Mouse (Mus musculus): ENCODE data around the gene Dnah5. TPM values are rescaled to one million over a fixed set of nuclear protein-coding genes. Genes with fewer than 3 reads are reported as not detected.
A peak's percentile ranks its signal among the peaks of the same experiment; 100 is the strongest.

Dnah5 gene
- polyA plus RNA-seq, 1 experiment from 2014 or later = 0.03 TPM

GRCm38 (mm10) chr15:28315812-28316528 is 112.4 kb downstream of the Dnah5 start:
- no peak overlapping the region for H3K4me3 ChIP-seq (ENCODE audit: low read depth, low read length)
- H3K4me1 ChIP-seq (replicated peaks; ENCODE audit: control insufficient read depth, insufficient read depth, low read length) = no peaks in the 10 kb centered on the region
- 27% methylated on average over 6 of the region's 6 CpGs for WGBS
- H3K9ac ChIP-seq (ENCODE audit: low read length) = no peak overlapping the region
- ATAC-seq (replicated peaks; ENCODE audit: low FRiP score, low TSS enrichment, low read depth) (no peak), DNase-seq (ENCODE audit: low spot score) (peak; percentile 79)
- H3K27ac ChIP-seq (ENCODE audit: low read depth) = no peak overlapping the region
- H3K27me3 ChIP-seq (replicated peaks; ENCODE audit: control insufficient read depth, insufficient read depth, low read length) = no peaks in the 10 kb centered on the region
- no peaks in the 10 kb centered on the region for H3K36me3 ChIP-seq (ENCODE audit: control insufficient read depth, insufficient read depth, low read length)
- H3K9me3 ChIP-seq (ENCODE audit: control insufficient read depth, low read length) = no peaks in the 10 kb centered on the region
- no peak overlapping the region; the same call in 1 of the 2 replicates for H3K4me2 ChIP-seq (ENCODE audit: low read length)

GRCm38 (mm10) chr15:28322533-28322932 is 119.0 kb downstream of the Dnah5 start:
- Histone ChIP-seq H3K27me3 (replicated peaks; ENCODE audit: control insufficient read depth, insufficient read depth, low read length) (no peaks in the 10 kb centered on the region), H3K36me3 (ENCODE audit: control insufficient read depth, insufficient read depth, low read length) (no peaks in the 10 kb centered on the region), H3K27ac (ENCODE audit: low read depth) (no peak overlapping the region), H3K4me1 (replicated peaks; ENCODE audit: control insufficient read depth, insufficient read depth, low read length) (no peaks in the 10 kb centered on the region), H3K4me2 (ENCODE audit: low read length) (no peak overlapping the region), H3K4me3 (ENCODE audit: low read depth, low read length) (no peak overlapping the region), H3K9ac (ENCODE audit: low read length) (no peak overlapping the region), H3K9me3 (ENCODE audit: control insufficient read depth, low read length) (no peaks in the 10 kb centered on the region)
- 90% methylated on average over 7 of the region's 7 CpGs for WGBS
- ATAC-seq (replicated peaks; ENCODE audit: low FRiP score, low TSS enrichment, low read depth) = no peak
- no peak for DNase-seq (ENCODE audit: low spot score)

GRCm38 (mm10) chr15:28326985-28327384 is 123.4 kb downstream of the Dnah5 start:
- no peak for DNase-seq (ENCODE audit: low spot score)
- no peaks in the 10 kb centered on the region for H3K27me3 ChIP-seq (replicated peaks; ENCODE audit: control insufficient read depth, insufficient read depth, low read length)
- no peak overlapping the region for H3K4me3 ChIP-seq (ENCODE audit: low read depth, low read length)
- H3K36me3 ChIP-seq (ENCODE audit: control insufficient read depth, insufficient read depth, low read length) = no peaks in the 10 kb centered on the region
- no peak for ATAC-seq (replicated peaks; ENCODE audit: low FRiP score, low TSS enrichment, low read depth)
- 70% methylated on average over 7 of the region's 7 CpGs for WGBS
- no peak overlapping the region for H3K9ac ChIP-seq (ENCODE audit: low read length)
- no peak overlapping the region for H3K27ac ChIP-seq (ENCODE audit: low read depth)
- no peaks in the 10 kb centered on the region for H3K9me3 ChIP-seq (ENCODE audit: control insufficient read depth, low read length)
- H3K4me2 ChIP-seq (ENCODE audit: low read length) = no peak overlapping the region
- H3K4me1 ChIP-seq (replicated peaks; ENCODE audit: control insufficient read depth, insufficient read depth, low read length) = no peaks in the 10 kb centered on the region

GRCm38 (mm10) chr15:28327441-28327840 is 123.9 kb downstream of the Dnah5 start:
- H3K27ac ChIP-seq (ENCODE audit: low read depth) = no peak overlapping the region
- ATAC-seq (replicated peaks; ENCODE audit: low FRiP score, low TSS enrichment, low read depth) = no peak
- H3K9me3 ChIP-seq (ENCODE audit: control insufficient read depth, low read length) = no peaks in the 10 kb centered on the region
- DNase-seq (ENCODE audit: low spot score) = no peak
- H3K4me2 ChIP-seq (ENCODE audit: low read length) = no peak overlapping the region
- no peak overlapping the region for H3K4me3 ChIP-seq (ENCODE audit: low read depth, low read length)
- no peaks in the 10 kb centered on the region for H3K4me1 ChIP-seq (replicated peaks; ENCODE audit: control insufficient read depth, insufficient read depth, low read length)
- H3K27me3 ChIP-seq (replicated peaks; ENCODE audit: control insufficient read depth, insufficient read depth, low read length) = no peaks in the 10 kb centered on the region
- WGBS = 93% methylated on average over 9 of the region's 9 CpGs
- H3K36me3 ChIP-seq (ENCODE audit: control insufficient read depth, insufficient read depth, low read length) = no peaks in the 10 kb centered on the region
- no peak overlapping the region for H3K9ac ChIP-seq (ENCODE audit: low read length)

GRCm38 (mm10) chr15:28341151-28341550 is 137.6 kb downstream of the Dnah5 start:
- no peak overlapping the region for H3K4me3 ChIP-seq (ENCODE audit: low read depth, low read length)
- no peaks in the 10 kb centered on the region for H3K27me3 ChIP-seq (replicated peaks; ENCODE audit: control insufficient read depth, insufficient read depth, low read length)
- H3K27ac ChIP-seq (ENCODE audit: low read depth) = no peak overlapping the region
- no peaks in the 10 kb centered on the region for H3K9me3 ChIP-seq (ENCODE audit: control insufficient read depth, low read length)
- DNase-seq (ENCODE audit: low spot score) = no peak
- no peak overlapping the region for H3K4me2 ChIP-seq (ENCODE audit: low read length)
- ATAC-seq (replicated peaks; ENCODE audit: low FRiP score, low TSS enrichment, low read depth) = no peak
- H3K9ac ChIP-seq (ENCODE audit: low read length) = no peak overlapping the region
- no peaks in the 10 kb centered on the region for H3K4me1 ChIP-seq (replicated peaks; ENCODE audit: control insufficient read depth, insufficient read depth, low read length)
- WGBS = 53% methylated on average over 4 of the region's 4 CpGs
- H3K36me3 ChIP-seq (ENCODE audit: control insufficient read depth, insufficient read depth, low read length) = no peaks in the 10 kb centered on the region

- H3K4me1 ChIP-seq (replicated peaks; ENCODE audit: control insufficient read depth, insufficient read depth, low read length) = no peaks in the 10 kb centered on the region
- no peak overlapping the region for H3K4me2 ChIP-seq (ENCODE audit: low read length)
- H3K27ac ChIP-seq (ENCODE audit: low read depth) = no peak overlapping the region
- H3K27me3 ChIP-seq (replicated peaks; ENCODE audit: control insufficient read depth, insufficient read depth, low read length) = no peaks in the 10 kb centered on the region
- ATAC-seq (replicated peaks; ENCODE audit: low FRiP score, low TSS enrichment, low read depth) = no peak
- H3K9ac ChIP-seq (ENCODE audit: low read length) = no peak overlapping the region
- WGBS = 76% methylated on average over 11 of the region's 11 CpGs
- DNase-seq (ENCODE audit: low spot score) = no peak
- no peaks in the 10 kb centered on the region for H3K9me3 ChIP-seq (ENCODE audit: control insufficient read depth, low read length)
- no peaks in the 10 kb centered on the region for H3K36me3 ChIP-seq (ENCODE audit: control insufficient read depth, insufficient read depth, low read length)
- no peak overlapping the region for H3K4me3 ChIP-seq (ENCODE audit: low read depth, low read length)
Measured at GRCm38 (mm10) chr15:28367561-28367960, 164.0 kb downstream of the Dnah5 start.

- Histone ChIP-seq H3K36me3 (ENCODE audit: control insufficient read depth, insufficient read depth, low read length) (no peaks in the 10 kb centered on the region), H3K9me3 (ENCODE audit: control insufficient read depth, low read length) (no peaks in the 10 kb centered on the region), H3K4me1 (replicated peaks; ENCODE audit: control insufficient read depth, insufficient read depth, low read length) (no peaks in the 10 kb centered on the region), H3K27ac (ENCODE audit: low read depth) (no peak overlapping the region), H3K9ac (ENCODE audit: low read length) (no peak overlapping the region), H3K4me3 (ENCODE audit: low read depth, low read length) (no peak overlapping the region), H3K4me2 (ENCODE audit: low read length) (no peak overlapping the region), H3K27me3 (replicated peaks; ENCODE audit: control insufficient read depth, insufficient read depth, low read length) (no peaks in the 10 kb centered on the region)
- 86% methylated on average over 6 of the region's 6 CpGs for WGBS
- ATAC-seq (replicated peaks; ENCODE audit: low FRiP score, low TSS enrichment, low read depth) (no peak), DNase-seq (ENCODE audit: low spot score) (no peak)
Measured at GRCm38 (mm10) chr15:28370431-28370830, 166.9 kb downstream of the Dnah5 start.

- Histone ChIP-seq H3K36me3 (ENCODE audit: control insufficient read depth, insufficient read depth, low read length) (no peaks in the 10 kb centered on the region), H3K4me1 (replicated peaks; ENCODE audit: control insufficient read depth, insufficient read depth, low read length) (no peaks in the 10 kb centered on the region), H3K4me2 (ENCODE audit: low read length) (no peak overlapping the region), H3K9me3 (ENCODE audit: control insufficient read depth, low read length) (no peaks in the 10 kb centered on the region), H3K27me3 (replicated peaks; ENCODE audit: control insufficient read depth, insufficient read depth, low read length) (no peaks in the 10 kb centered on the region), H3K4me3 (ENCODE audit: low read depth, low read length) (no peak overlapping the region), H3K9ac (ENCODE audit: low read length) (no peak overlapping the region), H3K27ac (ENCODE audit: low read depth) (no peak overlapping the region)
- no peak for DNase-seq (ENCODE audit: low spot score)
- ATAC-seq (replicated peaks; ENCODE audit: low FRiP score, low TSS enrichment, low read depth) = no peak
- 29% methylated on average over 2 of the region's 2 CpGs for WGBS
Measured at GRCm38 (mm10) chr15:28371506-28371905, 168.0 kb downstream of the Dnah5 start.

DNA sequence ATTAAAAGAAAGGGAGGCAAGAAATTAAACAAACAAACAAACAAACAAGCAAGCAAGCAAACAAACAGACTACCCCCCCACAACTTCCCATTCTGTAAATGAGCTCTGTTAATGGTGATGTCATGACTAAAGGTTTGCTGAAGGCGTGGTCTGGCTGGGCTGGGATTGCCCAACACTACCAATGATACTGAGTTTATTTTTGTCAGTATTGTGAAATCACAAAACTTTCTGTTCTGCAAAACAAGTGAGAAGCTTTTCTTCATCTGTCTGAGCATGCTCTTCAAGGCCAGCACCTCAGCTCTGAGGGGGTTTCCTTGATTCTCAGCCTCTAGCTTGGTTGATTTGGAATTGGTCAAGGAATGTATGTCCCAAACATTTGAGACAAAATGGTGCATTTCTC is 170.8 kb downstream of the Dnah5 start:
- Histone ChIP-seq H3K4me2 (ENCODE audit: low read length) (no peak overlapping the region), H3K27ac (ENCODE audit: low read depth) (no peak overlapping the region), H3K36me3 (ENCODE audit: control insufficient read depth, insufficient read depth, low read length) (no peaks in the 10 kb centered on the region), H3K4me1 (replicated peaks; ENCODE audit: control insufficient read depth, insufficient read depth, low read length) (no peaks in the 10 kb centered on the region), H3K9ac (ENCODE audit: low read length) (no peak overlapping the region), H3K9me3 (ENCODE audit: control insufficient read depth, low read length) (no peaks in the 10 kb centered on the region), H3K27me3 (replicated peaks; ENCODE audit: control insufficient read depth, insufficient read depth, low read length) (no peaks in the 10 kb centered on the region), H3K4me3 (ENCODE audit: low read depth, low read length) (no peak overlapping the region)
- no peak for DNase-seq (ENCODE audit: low spot score)
- WGBS = 75% methylated on average over 1 of the region's 1 CpGs
- no peak for ATAC-seq (replicated peaks; ENCODE audit: low FRiP score, low TSS enrichment, low read depth)
